Mouse (Mus musculus) kidney, postnatal 36 days (tissue): ENCODE results near the gene Cacna2d1.

Experiments
- DNase-seq, 2 experiments: peaks; one replicate each; pipeline ENCODE4 v3.0.0; 2021 to 2022; ENCODE audit warnings: mixed read lengths in 2 of 2

Gene Cacna2d1

DNA sequence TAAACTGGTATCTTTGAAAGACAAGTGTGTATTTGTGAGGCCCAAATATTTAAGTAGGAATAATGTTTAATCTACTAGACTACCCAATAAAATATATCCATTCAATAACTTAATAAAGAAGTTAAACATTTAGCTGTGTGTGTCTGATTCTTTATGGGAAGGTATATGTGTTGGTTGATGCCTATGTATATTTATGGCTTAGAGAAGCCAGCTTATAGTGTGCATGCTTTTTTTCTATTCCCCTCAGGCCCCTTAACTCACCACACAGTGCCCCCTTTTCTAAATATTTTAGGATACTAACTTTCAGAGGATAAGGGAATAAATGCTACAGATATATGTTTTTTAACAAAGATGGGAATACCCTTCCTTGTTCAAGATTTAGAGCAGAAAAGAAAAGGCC lies 128.8 kb downstream of the Cacna2d1 start:
- no peak for DNase-seq

GRCm38 (mm10) chr5:16063949-16064348 lies 129.5 kb downstream of the Cacna2d1 start:
- DNase-seq, result no peak

GRCm38 (mm10) chr5:16065816-16066215 lies 131.3 kb downstream of the Cacna2d1 start:
- DNase-seq, result no peak

- DNase-seq, result no peak
Observed at GRCm38 (mm10) chr5:16082253-16082652, 147.8 kb downstream of the Cacna2d1 start.

- DNase-seq, result no peak
Observed at GRCm38 (mm10) chr5:16086979-16087902, 152.8 kb downstream of the Cacna2d1 start.

GRCm38 (mm10) chr5:16087995-16088394 lies 153.5 kb downstream of the Cacna2d1 start:
- DNase-seq, result no peak

DNA sequence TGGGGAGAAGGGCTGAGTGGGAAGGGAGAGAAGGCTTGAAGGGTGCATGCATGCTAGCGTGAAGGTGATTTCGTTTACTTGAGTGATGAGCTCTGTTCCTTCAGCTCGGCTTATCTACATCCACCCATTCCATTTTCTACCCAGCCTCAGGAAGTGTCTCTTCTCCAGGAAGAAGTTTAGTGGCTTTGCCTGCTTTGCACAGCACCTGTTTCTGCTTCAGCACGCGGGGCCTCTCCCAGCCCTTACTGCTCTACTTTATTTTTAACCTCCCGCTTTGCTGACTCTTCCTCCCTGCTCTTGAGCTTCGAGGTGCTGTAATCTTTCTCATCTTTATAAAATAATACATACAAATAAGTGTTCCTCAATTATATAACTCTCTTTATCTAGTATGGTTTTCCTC lies 158.0 kb downstream of the Cacna2d1 start:
- no peak for DNase-seq

GRCm38 (mm10) chr5:16093071-16093693 lies 158.7 kb downstream of the Cacna2d1 start:
- no peak for DNase-seq

GRCm38 (mm10) chr5:16095345-16095744 lies 160.9 kb downstream of the Cacna2d1 start:
- no peak for DNase-seq

GRCm38 (mm10) chr5:16098766-16099165 lies 164.3 kb downstream of the Cacna2d1 start:
- DNase-seq, result no peak

GRCm38 (mm10) chr5:16101820-16102219 lies 167.3 kb downstream of the Cacna2d1 start:
- DNase-seq, result no peak

- no peak for DNase-seq
Observed at GRCm38 (mm10) chr5:16105701-16106100, 171.2 kb downstream of the Cacna2d1 start.

- no peak for DNase-seq
Observed at GRCm38 (mm10) chr5:16110643-16111042, 176.2 kb downstream of the Cacna2d1 start.

DNA sequence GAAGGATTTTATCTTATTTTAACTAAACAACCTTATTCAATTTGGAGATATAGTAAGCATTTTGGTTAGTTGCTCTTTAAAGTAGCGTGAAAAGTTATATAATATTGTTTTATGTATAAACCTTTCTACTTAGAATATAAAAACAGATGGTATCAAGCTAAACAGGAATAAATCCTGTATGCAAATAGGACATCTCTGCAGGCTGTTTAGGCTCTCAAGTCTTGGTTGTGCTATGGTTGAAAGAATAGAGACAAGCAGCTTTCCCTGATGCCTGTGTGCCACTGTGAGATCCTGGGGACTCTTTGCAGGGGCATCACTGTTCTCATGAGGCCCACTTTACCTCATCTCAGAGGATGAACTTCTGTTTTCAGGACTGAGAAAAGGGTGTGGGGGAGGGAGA lies 179.4 kb downstream of the Cacna2d1 start:
- no peak for DNase-seq

DNA sequence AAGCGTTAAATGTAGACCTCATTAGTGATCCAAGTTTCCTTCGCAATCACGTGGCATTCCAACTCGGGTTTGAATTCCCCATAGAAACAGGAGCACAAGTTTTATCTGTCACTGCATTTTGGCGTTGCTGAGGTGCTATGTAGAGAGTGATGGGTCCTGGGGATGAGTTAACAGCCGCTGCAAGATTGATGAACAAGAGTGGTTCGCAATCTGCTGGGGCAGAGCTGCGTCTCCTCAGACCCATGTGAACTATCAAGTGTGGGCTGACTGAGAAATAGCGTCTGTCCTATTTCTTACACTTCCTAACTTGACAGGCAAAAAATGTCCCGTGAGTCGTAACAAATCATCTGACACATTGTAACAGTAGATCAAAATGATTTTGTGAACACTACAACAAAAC lies 186.8 kb downstream of the Cacna2d1 start:
- DNase-seq, result no peak

GRCm38 (mm10) chr5:16122110-16122509 lies 187.6 kb downstream of the Cacna2d1 start:
- no peak for DNase-seq

DNA sequence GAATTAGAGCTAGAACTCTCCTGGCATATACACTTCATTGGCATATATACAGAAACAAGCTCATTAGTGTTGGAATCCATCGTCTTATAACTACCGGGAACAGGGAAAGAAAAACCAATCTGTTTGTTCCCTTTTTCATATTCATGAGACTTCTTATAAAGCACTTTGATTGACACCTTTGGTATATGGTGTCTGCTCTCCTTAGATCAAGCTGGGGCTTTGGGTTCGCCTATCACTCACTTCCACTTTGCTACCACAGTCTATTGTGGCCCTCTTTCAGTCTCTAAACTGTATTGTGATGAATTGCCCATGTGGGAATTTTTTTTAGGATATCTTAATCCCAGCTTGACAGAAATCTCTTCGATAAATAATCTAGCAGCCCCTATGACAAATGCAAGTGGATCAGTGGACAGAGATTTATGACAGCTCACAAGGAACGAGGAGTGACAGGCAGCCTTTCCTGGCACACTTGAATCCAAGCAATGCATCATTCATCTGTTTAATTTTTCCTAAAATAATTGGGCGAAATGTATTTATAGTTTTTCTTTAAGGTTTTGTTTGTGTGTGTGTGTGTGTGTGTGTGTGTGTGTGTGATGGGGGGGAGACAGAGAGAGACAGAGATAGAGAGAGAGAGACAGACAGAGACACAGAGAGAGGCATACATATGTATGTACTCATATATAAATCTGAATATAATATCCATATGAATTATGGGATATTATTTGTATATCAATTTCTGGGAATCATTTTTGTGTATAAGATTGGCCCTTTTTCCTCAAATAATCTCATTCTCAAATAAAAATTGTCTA lies 200.0 kb downstream of the Cacna2d1 start:
- DNase-seq, result no peak

DNA sequence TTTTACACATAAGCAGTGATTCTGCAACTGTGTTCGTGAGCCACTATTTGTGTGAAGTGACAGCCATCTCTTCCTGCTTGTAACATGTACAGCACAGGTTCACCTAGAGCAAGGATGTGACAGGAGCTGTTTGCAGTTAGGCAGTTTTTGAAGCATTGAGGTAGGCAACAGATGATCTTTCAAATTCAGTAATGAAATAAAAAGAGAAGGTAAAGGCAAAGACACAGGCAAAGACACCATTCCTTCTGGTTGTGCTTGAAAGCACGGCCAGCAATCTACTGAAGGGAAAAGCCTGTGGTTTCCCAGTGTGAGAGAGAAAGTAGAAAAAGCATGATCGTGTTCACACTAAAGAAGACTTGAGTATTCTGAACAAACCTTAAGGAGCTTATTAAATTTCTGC lies 201.5 kb downstream of the Cacna2d1 start:
- no peak for DNase-seq

GRCm38 (mm10) chr5:16136839-16137238 lies 202.3 kb downstream of the Cacna2d1 start:
- no peak for DNase-seq

GRCm38 (mm10) chr5:16146602-16147001 lies 212.1 kb downstream of the Cacna2d1 start:
- no peak for DNase-seq

DNA sequence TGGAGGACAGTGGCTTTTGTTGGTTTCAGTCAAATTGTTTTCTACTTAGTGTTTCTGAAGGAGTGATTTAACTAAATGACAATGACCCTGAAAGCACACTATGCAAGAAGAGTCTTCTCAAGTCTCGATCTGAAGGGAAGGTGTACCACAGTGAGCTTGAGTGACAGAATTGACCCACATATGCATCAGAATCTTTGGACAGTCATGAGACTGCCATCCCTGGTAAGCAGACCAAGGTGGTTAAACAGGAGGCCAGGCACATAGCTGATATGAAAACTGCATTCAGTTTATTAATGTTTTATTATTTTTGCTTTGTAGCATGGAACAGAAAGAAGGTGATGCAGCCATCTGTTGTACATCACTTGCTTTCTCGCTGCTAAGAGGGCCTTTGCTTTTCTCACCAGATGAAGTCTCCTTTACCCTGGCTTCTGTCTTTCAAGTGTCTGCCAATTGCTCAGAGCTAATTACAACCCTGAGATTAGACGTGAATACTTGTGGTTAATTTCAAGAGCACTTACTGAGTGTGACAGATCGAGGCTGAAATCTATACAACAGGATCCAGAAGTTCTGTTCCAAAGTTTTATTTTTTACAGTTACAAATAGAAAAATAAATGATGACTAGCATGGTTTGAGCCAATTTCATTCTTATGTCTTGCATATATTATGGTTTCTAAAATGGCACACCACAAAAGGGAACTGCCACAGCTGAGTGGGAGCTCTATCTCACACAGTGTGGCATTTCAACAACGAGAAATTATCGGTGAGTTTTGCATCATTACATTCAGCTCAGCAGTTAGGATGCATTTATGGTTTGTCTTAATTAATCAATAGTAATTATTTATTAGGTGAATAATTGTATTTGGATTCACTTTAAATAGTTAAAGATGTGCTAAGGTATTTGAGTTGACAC lies 221.1 kb downstream of the Cacna2d1 start:
- DNase-seq, result no peak

GRCm38 (mm10) chr5:16163270-16163669 lies 228.8 kb downstream of the Cacna2d1 start:
- no peak for DNase-seq
